Mouse (Mus musculus) neural tube, embryonic 14.5 days (tissue): ENCODE results near the gene Col6a4. TPM values are rescaled to one million over a fixed set of nuclear protein-coding genes. Genes with fewer than 3 reads are reported as not detected.

Experiments
- ATAC-seq: fragments of 200-750 bp; cut with Nextera tagmentation; 2 replicates; pipeline ENCODE4 v1.8.0; 2017; ENCODE audit warnings: low read depth, mild to moderate bottlenecking, moderate TSS enrichment, moderate library complexity
- H3K27ac ChIP-seq: fragments of 300-500 bp; sonication (generic); 2 replicates; pipeline ENCODE4 v1.5.1; 2014; ENCODE audit warnings: low read depth, mild to moderate bottlenecking, control low read depth, low read length, moderate library complexity, mixed read lengths
- H3K27me3 ChIP-seq: fragments of 300-500 bp; sonication (generic); 2 replicates; pipeline ENCODE4 v1.6.1; 2014; ENCODE audit warnings: low read length; ENCODE audit not compliant: control insufficient read depth, insufficient read depth
- H3K36me3 ChIP-seq: fragments of 300-500 bp; sonication (generic); 2 replicates; pipeline ENCODE4 v1.6.1; 2014; ENCODE audit warnings: low read length, mixed read lengths; ENCODE audit not compliant: control insufficient read depth, insufficient read depth
- H3K4me1 ChIP-seq: fragments of 300-500 bp; sonication (generic); 2 replicates; pipeline ENCODE4 v1.6.1; 2014; ENCODE audit warnings: low read length; ENCODE audit not compliant: control insufficient read depth, insufficient read depth
- H3K4me2 ChIP-seq: fragments of 300-500 bp; sonication (generic); 2 replicates; pipeline ENCODE4 v1.6.1; 2014; ENCODE audit warnings: mild to moderate bottlenecking, low read depth, low read length, control low read depth
- H3K4me3 ChIP-seq: fragments of 300-500 bp; sonication (generic); 2 replicates; pipeline ENCODE4 v1.5.1; 2014; ENCODE audit warnings: low read depth, low read length, control low read depth, mixed read lengths
- H3K9ac ChIP-seq: fragments of 300-500 bp; sonication (generic); replicated peaks from 2 replicates; pipeline ENCODE4 v1.6.1; 2014; ENCODE audit warnings: low read depth, mild to moderate bottlenecking, control low read depth, low read length, mixed read lengths
- H3K9me3 ChIP-seq: fragments of 300-500 bp; sonication (generic); 2 replicates; pipeline ENCODE4 v1.6.1; 2016; ENCODE audit warnings: low read length; ENCODE audit not compliant: control insufficient read depth
- WGBS: fragments of 180-500 bp; shearing (Covaris S2); extraction: QIAGEN DNeasy Blood & Tissue Kit; methylation state at CpG from one replicate; pipeline ENCODE4 v1.1.7; 2014; 5-methylcytosine and 5-hydroxymethylcytosine counted together
- polyA plus RNA-seq: library from polyadenylated mRNA; unstranded; fragments of >200 nt; fragmentation: Nextera tagmentation; extraction: Ambion mirVana; gene quantifications from 2 replicates; pipeline ENCODE4 v1.2.1, GENCODE M21; 2014

Col6a4 gene
- polyA plus RNA-seq, 1 experiment from 2014 or later = 0.40 TPM

GRCm38 (mm10) chr9:106039276-106039675 lies 57.3 kb downstream of the Col6a4 start:
- H3K9me3 ChIP-seq = no peaks in the 10 kb centered on the region
- H3K4me3 ChIP-seq = no peak overlapping the region
- no peaks in the 10 kb centered on the region for H3K27me3 ChIP-seq
- H3K36me3 ChIP-seq = no peaks in the 10 kb centered on the region
- ATAC-seq = no peak
- no peak overlapping the region for H3K9ac ChIP-seq
- no peak overlapping the region for H3K27ac ChIP-seq
- WGBS = 85% methylated on average over 1 of the region's 1 CpGs
- no peak overlapping the region for H3K4me2 ChIP-seq
- no peaks in the 10 kb centered on the region for H3K4me1 ChIP-seq

DNA sequence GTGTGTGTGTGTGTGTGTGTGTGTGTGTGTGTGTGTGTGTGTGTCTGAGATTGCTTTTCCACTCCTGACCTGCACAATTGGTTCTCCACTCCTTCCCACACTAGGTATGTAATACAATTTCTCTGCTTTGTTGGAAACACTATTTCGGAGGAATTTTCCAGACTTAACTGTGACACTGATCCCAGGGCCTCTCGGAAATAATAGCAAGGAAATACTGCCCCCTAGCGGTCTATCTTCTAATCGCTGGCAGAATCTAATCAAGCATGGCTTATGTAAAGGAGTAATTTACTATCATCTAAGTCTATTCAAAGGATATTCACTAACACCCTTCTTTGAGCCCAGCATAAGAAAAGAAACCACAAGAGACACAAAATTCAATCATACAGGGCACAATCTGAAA lies 57.7 kb downstream of the Col6a4 start:
- ATAC-seq = no peak; the same call in 1 of the 2 replicates
- Histone ChIP-seq H3K9ac (no peak overlapping the region), H3K4me1 (no peaks in the 10 kb centered on the region), H3K27ac (no peak overlapping the region), H3K36me3 (no peaks in the 10 kb centered on the region), H3K27me3 (no peaks in the 10 kb centered on the region), H3K4me2 (no peak overlapping the region), H3K9me3 (no peaks in the 10 kb centered on the region), H3K4me3 (no peak overlapping the region)
- WGBS = 10% methylated on average over 4 of the region's 4 CpGs

DNA sequence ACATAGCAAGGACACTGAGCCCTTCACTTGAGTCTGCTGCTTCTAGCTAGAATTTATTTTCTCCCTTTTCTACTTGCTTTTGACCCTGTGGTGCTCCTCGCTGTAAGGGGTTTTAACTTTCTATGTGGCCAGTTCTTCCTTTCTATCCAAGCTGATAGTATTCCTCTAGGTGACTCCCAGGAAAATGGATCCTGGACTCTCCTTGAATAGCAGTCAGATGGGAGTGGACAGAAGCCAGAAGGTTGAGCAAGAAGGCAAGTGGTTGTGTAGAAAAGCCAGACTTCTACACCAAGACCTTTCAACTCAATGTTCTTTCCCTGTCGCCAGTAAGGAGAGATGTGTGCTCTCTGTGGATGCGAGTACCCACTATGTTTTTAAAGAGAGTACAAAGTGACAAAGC lies 80.9 kb downstream of the Col6a4 start:
- no peak overlapping the region for H3K4me3 ChIP-seq
- H3K4me1 ChIP-seq = no peaks in the 10 kb centered on the region
- H3K9me3 ChIP-seq = no peaks in the 10 kb centered on the region
- H3K27me3 ChIP-seq = no peaks in the 10 kb centered on the region
- H3K27ac ChIP-seq = no peak overlapping the region
- H3K9ac ChIP-seq = no peak overlapping the region
- no peak overlapping the region for H3K4me2 ChIP-seq
- ATAC-seq = no peak
- WGBS = 87% methylated on average over 3 of the region's 3 CpGs
- H3K36me3 ChIP-seq = no peaks in the 10 kb centered on the region

GRCm38 (mm10) chr9:106013139-106013538 lies 83.4 kb downstream of the Col6a4 start:
- Histone ChIP-seq H3K9me3 (no peaks in the 10 kb centered on the region), H3K9ac (no peak overlapping the region), H3K4me2 (no peak overlapping the region), H3K27me3 (no peaks in the 10 kb centered on the region), H3K36me3 (no peaks in the 10 kb centered on the region), H3K27ac (no peak overlapping the region), H3K4me3 (no peak overlapping the region), H3K4me1 (no peaks in the 10 kb centered on the region)
- WGBS = 91% methylated on average over 11 of the region's 11 CpGs
- no peak for ATAC-seq

DNA sequence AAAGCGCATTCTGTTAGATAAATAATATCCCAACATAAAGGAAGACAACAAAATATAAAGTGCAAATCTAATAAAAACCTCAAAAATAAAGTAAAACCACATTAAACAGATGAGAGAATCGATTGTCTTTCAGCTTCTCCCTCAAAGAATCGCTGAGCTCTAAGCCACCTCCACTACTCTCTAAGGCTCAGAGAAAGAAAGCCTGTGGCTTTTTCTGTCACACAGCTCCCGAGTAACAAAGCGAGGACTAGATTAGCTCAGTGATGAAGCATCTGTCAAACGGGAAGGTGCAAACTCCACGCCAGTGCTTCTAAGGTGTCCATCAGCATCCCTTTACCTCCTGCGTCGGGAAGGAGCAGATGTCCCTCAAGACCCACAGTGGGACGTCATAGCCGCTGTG lies 98.6 kb downstream of the Col6a4 start:
- Histone ChIP-seq H3K27me3 (no peaks in the 10 kb centered on the region), H3K4me1 (no peaks in the 10 kb centered on the region), H3K27ac (no peak overlapping the region), H3K9ac (no peak overlapping the region), H3K4me2 (no peak overlapping the region), H3K36me3 (no peaks in the 10 kb centered on the region), H3K9me3 (no peaks in the 10 kb centered on the region), H3K4me3 (no peak overlapping the region)
- ATAC-seq = no peak
- 70% methylated on average over 11 of the region's 11 CpGs for WGBS

DNA sequence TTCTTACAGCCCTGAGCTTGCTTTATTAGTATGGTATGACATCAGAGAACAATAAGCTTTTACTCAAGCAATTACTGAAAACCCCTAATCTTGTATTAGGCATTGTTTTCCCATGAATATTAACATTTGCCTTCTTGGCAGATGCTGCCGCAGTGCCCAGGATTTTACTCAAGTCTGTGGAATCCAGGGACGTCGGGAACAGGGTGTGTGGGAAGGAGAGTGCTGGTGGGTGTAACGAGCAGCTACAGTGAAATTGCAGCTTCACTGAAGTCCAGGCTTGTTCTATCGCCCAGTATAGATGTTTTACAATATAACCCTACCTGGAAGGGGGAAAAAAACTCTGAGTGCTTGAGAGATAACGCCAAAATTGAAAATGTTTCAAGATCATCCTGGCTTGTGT lies 104.2 kb downstream of the Col6a4 start:
- no peaks in the 10 kb centered on the region for H3K9me3 ChIP-seq
- WGBS = 75% methylated on average over 6 of the region's 6 CpGs
- no peaks in the 10 kb centered on the region for H3K4me1 ChIP-seq
- no peak for ATAC-seq
- H3K4me3 ChIP-seq = no peak overlapping the region
- H3K9ac ChIP-seq = no peak overlapping the region
- H3K36me3 ChIP-seq = no peaks in the 10 kb centered on the region
- no peak overlapping the region for H3K27ac ChIP-seq
- no peak overlapping the region for H3K4me2 ChIP-seq
- no peaks in the 10 kb centered on the region for H3K27me3 ChIP-seq

DNA sequence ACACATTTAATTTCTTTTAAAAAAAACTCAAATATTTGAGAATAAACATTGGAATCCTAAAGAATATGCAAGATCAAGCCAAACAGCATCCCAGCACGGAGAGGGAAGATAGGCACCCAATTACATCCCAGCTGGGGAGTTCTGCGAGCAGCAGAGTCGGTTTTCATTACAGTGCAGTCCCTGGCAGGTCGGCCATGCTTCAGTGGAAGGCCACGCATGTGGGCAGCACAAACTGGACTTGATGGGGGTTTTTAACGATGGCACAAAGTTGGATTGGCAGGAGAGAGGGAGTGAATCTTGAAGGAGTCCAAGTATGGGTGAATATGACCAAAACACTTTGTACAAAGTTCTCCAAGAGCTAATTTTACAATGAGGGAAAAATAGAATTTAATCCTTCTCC lies 106.5 kb downstream of the Col6a4 start:
- no peaks in the 10 kb centered on the region for H3K27me3 ChIP-seq
- no peak overlapping the region for H3K4me3 ChIP-seq
- H3K9me3 ChIP-seq = no peaks in the 10 kb centered on the region
- no peaks in the 10 kb centered on the region for H3K36me3 ChIP-seq
- no peak overlapping the region for H3K4me2 ChIP-seq
- H3K9ac ChIP-seq = no peak overlapping the region
- H3K27ac ChIP-seq = no peak overlapping the region
- 75% methylated on average over 6 of the region's 6 CpGs for WGBS
- no peak for ATAC-seq
- H3K4me1 ChIP-seq = no peaks in the 10 kb centered on the region

DNA sequence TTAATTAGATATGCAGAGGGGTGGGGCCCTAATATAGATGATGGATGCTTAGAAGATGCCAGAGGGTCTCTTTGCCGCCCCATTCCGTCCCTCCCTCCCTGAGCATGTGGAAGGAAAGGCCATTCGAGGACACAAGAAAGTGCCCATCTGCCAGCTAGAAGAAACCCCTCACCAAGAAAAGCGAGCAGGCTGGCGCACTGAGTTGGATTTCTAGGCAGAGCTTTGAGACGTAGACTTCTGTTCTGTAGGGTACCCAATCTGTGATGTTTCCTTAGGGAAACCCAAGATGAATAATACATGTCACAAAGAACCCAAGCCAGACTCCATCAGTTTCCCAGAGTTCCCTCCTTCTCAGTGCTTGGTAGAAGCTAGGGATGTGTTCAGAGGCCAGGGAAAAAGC lies 107.1 kb downstream of the Col6a4 start:
- Histone ChIP-seq H3K4me3 (no peak overlapping the region), H3K9ac (no peak overlapping the region), H3K4me1 (no peaks in the 10 kb centered on the region), H3K9me3 (no peaks in the 10 kb centered on the region), H3K4me2 (no peak overlapping the region), H3K27me3 (no peaks in the 10 kb centered on the region), H3K36me3 (no peaks in the 10 kb centered on the region), H3K27ac (no peak overlapping the region)
- 79% methylated on average over 6 of the region's 6 CpGs for WGBS
- no peak for ATAC-seq

- 56% methylated on average over 8 of the region's 8 CpGs for WGBS
- Histone ChIP-seq H3K4me2 (no peak overlapping the region), H3K27me3 (no peaks in the 10 kb centered on the region), H3K36me3 (no peaks in the 10 kb centered on the region), H3K27ac (no peak overlapping the region), H3K9ac (no peak overlapping the region), H3K4me3 (no peak overlapping the region), H3K4me1 (no peaks in the 10 kb centered on the region), H3K9me3 (no peaks in the 10 kb centered on the region)
- ATAC-seq = no peak
These were observed 108.5 kb downstream of the Col6a4 start for GRCm38 (mm10) chr9:105988096-105988495.
